Mouse (Mus musculus) layer of hippocampus, adult 18-20 months (tissue): Measurements from ENCODE around the gene Zfp367. TPM values are rescaled to one million over a fixed set of nuclear protein-coding genes. Genes with fewer than 3 reads are reported as not detected.
A peak's percentile ranks its signal among the peaks of the same experiment; 100 is the strongest.

Source experiments
- DNase-seq, 2 experiments: peaks; one replicate each; pipeline ENCODE4 v3.0.0; 2022; ENCODE audit warnings: low spot score in 2 of 2
- long read RNA-seq: library from polyadenylated mRNA; stranded (forward); transcript quantifications from one replicate; pipeline ENCODE4 v2.0.0, GENCODE M21; 2021
- total RNA-seq, 2 experiments: library from RNA; stranded (reverse); gene quantifications; 2 replicates each; pipeline ENCODE4 v1.2.3; 2021

Zfp367 gene
- 10 to 100 TPM; 13.8 to 17.4 TPM for total RNA-seq
- long read RNA-seq, transcript Zfp367-204 (5 exons, 641 nt), result minor isoform, 7 of 20 reads
- long read RNA-seq, transcript Zfp367-201 (5 exons, 3,532 nt), result major isoform, 10 of 20 reads
- long read RNA-seq, partial matches to known transcripts, result 0 of 20 reads
- long read RNA-seq, other reads (novel, unspliced or antisense), result 3 of 20 reads

DNA sequence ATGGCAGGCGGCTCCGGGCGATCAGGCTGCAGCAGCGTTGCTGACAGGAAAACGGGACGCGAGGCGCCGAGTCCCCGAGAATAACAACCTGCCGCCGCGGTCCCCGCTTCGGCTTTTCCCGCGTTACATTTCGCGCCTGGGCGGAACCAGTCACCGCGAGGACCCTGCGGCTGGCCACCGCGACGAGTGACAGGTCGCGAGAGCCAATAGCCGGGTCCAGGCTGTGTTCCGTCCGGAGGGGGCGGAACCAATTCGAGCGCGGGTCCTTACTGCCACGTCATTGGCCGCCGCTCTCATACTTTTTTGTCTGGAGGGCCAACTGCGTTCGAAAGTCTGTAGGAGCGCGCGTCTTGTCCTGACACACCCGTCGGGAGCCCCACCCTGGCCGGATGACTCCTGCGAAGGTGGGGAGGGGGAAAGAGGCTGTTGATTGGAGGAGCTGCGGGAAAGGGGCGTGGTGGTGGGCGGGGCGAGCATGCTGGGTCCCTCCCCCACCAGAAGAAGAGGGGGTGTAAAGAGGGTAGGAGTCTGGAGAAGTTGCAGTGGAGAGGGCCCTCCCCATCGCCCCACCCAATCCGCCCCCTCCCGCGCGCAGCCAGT lies at the start of gene Zfp367:
Zfp367 (minus strand) TSS at position 120 of the 600 bp plus-strand sequence.
- DNase-seq, result peak; percentile 94 to 97

DNA sequence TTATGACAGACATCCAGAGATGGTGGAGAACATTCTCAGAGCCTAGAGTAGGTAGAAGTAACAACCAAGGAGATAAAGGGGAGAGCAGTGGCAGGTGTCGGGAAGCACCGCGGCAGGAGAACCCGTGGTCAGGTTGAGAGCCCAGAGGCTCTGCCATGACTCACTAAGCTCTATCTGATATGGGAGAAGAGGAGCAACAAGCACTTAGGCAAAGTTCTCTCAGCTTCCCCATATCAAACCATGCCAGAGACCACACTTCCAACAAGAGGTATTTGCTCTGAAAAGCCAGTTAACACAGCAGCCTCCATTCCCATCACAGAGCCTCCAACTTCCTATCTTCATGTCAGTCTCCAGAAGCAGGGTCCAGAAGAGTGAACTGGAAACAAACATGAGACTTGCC lies 47.9 kb upstream of the Zfp367 start:
- no peak for DNase-seq

DNA sequence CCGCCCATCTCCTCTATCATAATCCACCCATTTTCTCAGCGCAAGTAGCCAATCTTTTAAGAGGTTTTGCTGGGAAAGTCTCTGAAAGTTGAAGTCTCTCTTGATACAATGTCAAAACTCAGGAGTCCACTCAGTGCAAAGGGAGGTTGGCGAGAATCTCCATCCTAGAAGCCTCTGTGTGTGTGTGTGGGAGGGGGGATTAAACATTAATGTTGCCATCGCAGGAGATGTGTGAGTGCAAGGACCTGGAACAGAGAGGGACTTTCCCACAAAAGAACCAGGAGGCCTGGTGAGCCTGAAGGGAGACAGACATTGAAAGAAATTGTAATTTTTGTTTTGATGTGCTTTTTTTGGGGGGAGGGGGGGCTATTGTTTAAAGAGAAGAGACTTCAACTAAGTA lies 45.3 kb upstream of the Zfp367 start:
- no peak for DNase-seq

DNA sequence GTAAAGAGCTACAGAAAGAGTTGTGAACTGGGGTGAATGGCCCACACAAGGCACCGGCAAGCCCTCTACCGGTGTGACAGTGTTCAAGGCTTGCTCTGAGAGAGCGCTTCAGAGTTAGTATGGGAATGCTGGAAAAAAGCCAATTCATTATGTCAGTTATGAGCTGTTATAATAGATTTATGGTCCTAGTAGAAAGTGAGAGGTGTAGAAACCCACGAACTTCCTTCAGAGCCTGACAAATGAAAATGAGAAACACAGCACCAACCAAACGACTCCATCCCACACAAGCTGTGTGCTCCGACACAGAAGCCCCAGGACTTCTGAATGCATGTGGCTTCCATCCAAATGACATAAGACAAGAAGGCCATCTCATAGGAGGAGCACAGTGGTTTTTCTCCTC lies 44.9 kb upstream of the Zfp367 start:
- DNase-seq, result no peak

DNA sequence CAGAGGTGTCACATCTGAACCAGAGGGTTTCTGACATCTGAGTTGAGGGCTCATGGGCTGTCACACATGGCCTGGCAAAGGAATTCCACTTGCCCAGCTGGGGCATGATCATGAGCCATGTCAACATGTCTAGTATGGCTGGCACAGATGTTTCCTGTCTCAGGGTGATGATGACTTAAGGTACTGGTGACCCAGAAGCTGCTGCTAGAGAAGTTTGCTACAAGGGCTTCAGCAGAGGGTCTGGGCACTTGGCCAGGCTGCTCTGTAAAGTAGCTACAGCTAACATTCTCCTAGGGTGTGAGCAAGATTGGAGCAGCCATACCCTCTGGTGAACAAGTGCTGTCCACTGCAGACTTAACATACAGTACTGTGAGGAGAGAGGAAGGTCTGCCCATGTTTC lies 34.1 kb upstream of the Zfp367 start:
- DNase-seq, result no peak

DNA sequence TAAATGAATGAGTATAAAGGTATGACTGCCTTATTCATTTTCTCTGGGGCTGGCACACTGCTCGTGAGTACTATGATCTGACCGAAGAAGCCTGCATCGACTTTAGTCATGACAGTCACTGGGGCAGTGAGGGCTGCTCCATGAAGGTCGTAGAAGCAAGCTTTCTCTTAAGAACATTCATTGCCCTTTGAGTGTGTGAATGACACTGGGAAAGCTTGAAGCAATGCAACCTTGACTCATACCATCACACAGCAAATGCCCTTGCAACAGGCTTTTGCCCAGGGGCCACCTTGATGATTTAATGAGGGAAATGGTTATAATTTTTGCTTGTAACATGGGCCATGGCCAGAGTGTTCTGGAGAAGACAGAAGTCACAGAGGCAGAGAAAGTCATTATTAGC lies 33.5 kb upstream of the Zfp367 start:
- no peak for DNase-seq

DNA sequence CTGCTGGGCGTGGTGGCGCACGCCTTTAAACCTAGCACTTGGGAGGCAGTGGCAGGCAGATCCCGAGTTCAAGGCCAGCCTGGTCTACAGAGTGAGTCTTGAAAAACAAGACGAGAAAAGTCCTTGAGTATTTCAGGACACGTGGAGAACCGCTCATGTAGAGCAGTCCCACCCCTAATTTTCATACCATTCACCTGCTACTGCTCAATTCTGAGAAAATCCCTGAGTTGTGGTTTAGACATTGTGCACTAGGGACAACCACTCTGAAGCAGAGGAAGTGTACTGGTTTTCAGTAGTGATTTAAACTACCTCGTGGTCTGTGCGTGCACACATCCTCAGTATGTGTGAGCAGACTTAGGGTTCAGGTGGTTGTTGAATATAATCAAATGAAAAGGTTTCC lies 32.6 kb upstream of the Zfp367 start:
- no peak for DNase-seq

DNA sequence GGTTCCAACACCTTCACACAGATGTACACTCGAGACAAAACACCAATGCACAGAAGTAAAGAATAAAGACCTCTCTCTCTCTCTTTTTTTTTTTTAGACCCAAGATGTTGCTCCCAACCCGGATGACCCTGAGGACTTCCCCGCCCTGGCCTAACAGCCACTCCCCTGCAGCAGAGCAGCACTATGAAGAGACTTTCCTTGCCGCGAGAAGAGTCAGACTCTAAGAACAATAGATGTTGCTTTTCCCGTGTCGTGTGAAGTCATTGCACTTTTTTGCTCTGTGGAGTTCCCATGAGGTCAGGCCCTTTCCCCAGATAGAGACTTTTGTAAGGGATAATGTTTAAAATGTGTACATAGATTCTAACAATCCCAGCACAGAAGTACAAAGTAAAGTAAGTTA lies 32.2 kb upstream of the Zfp367 start:
- DNase-seq, result no peak

DNA sequence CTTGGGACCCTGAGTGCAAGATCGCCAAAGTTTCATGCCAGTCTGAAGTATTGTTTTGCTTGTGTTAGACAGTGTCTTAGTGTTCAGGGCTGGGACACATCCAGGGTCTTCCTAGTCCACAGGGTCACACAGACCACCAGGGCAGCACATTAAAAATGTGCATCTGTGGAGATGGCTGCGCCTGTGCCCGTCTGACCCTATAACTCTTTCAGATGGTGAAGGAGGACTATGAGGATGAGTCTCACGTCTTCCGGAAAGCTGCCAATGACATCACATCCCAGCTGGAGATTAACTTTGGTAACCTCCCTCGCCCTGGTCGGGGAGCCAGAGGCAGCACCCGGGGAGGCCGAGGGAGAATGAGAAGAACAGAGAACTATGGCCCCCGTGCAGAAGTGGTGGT lies 31.4 kb upstream of the Zfp367 start:
- no peak for DNase-seq

DNA sequence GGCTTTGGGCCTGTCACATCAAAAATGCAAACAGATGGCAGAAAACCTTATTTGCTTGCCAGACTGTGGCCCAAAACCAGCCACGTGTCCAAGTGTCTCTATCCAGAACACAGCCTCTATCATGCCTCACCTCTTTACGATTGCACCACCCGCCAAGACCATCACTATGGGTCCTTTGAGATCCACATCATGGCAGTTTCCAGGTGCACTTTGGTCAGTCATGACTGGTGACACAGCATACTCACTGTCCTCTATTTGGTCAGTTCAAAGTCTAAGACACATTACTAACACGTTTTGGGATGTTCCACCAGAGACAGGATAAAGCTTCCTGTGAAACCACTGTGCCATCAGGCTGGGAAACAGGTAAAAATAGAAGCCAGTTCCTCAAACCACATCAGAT lies 30.6 kb upstream of the Zfp367 start:
- no peak for DNase-seq

DNA sequence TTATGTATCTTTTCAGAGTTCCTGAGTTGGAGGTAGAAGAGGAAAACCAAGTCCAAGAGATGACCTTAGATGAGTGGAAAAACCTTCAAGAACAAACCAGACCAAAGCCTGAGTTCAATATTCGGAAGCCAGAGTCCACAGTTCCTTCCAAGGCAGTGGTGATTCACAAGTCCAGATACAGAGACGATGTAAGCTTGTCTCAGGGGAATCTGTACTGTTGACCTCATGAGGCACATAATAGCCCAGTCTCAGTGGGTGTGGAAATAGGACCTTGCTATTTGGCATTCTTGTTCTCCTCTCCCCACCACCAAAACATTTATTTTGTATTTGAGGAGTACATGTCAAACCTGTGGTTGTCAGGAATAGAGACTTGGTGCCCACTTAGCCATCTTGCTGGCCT lies 29.1 kb upstream of the Zfp367 start:
- DNase-seq, result no peak

DNA sequence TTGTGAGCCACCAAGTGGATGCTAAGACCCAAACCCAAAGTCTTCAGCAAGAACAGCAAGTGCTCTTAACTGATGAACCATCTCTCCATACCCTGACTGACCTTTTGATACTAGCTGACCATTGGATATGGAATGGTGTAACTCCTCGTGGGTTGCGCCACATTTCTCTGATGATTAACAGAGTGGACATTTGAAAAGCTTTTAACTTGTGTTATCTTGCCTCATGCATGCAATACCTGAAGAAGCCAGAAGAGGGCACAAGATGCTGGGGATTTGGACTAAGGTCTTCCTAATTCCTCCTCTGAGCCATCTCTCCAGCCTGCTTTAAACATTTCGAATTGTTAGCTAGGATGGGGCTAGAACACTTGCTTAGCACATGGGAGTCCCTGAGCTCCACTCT lies 27.9 kb upstream of the Zfp367 start:
- peak in 1 of 2 experiments; percentile 65 for DNase-seq

DNA sequence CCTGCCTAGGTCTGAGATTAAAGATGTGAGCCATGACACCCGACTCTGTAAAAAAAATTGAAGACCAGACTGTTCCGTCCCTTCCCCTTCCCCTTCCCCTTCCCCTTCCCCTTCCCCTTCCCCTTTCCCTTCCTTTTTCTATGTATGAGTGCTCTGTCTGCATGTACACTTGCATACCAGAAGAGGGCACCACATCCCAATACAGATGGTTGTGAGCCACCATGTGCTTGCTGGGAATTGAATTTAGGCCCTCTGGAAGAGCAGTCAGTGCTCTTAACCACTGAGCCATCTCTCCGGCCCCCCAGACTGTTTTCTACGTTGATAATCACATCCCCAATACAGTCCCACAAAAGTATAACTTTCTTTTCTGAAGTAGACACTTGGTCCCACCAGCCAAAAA lies 27.3 kb upstream of the Zfp367 start:
- DNase-seq, result no peak

DNA sequence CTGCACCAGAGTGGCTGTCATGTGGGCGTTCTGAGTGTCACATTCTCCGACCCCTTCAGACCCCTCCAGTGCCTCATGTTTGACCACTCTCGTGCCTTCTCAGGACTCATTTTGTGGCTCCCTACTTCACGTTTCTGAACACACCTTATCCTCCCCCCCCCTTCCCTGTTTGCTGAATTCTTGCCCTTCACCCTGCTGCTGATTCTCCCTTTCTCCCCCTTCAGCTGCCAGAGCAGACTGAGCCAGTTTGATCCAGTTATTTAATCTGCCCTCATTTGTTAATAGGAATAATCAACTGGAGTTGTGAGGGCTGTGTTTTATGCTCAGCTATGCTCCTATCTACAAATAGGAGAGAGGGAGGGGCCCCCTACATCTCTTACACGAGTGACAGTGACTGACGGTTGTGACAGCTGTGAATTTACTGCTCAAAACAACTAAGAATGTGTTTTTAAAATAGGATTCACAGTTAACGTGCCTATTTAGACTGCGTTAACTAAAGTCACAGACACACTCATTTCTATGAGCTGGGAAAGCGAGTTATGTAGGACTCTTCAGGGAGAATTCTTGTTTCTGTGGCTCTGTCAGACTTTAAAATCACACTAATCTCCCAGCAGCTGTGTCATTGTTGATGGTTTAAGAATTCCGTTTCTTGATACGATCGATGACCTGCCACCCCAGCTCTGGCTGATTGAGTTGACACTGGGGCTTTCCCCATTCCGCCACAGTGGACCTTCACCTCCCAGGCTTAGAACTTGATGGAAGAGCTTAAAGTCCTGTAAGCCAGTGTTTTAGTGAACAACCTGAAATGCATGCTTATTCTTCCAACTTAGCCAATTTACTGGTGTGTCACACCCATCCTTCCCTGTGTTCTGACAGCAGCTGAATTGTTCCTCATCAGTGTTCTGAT lies 26.0 kb upstream of the Zfp367 start:
- DNase-seq, result no peak

DNA sequence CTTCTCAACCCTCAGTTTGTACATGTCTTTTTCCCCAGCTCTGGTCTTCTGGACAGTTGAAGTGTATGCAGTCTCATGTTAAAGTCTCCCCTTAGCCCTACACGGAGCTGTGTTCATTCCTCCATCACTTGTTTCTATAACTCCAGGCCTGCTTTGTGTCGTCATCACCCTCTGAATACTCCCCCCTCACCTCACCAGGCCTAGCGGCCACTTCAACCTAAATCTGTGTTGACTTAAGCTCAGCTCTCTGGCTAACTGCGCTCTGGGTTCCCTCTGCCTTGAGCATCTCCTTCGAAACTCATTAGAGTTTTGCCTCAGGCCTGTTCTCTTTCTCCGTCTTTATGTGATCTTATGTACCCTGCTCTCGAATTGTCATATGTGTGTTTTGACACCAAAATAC lies 25.0 kb upstream of the Zfp367 start:
- DNase-seq, result no peak

DNA sequence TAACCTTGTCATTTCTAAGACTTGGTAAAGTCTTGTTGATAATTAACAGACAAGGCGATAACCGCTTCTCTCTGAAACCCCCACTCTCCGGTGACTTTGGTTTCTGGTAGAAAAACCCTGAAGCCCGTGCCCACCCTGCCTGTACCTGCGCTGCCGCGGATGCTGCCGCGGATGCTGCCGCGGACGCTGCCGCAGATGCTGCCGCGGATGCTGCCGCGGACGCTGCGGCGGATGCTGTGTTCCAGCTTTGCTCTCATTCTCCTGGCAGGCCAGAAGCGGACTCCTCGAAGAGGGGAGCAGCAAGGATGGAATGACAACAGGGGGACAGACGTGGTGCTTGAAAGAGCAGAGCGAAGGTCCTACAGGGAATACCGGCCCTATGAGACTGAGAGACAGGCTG lies 16.7 kb upstream of the Zfp367 start:
- DNase-seq, result no peak

DNA sequence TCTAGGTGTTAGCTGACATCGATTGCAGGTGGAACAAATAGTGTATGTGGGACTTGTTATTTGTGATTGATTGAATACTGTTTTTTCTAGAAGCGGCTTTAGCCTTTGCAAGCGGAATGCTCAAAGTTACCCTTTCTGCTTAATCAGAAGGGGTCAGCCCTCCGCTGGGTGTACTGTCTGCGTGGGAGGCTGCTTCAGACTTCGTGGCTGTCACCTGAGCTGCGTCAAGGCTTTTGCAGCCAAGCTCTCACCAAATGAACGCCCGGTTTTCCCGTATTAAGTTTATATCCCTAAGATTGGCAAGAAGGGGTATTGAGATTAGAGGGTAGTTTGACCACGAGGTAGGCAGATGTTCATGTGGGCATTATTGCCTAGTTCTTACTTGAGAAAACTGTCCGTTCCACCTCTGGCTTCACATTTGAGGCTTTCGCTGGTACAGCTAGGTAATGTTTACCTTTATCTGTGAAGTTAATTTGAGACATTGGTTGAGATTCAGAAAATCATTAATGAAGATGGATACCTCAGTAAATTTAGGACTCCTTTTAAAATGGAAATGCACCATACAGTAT lies 10.2 kb upstream of the Zfp367 start:
- peak in 1 of 2 experiments; percentile 11 for DNase-seq

DNA sequence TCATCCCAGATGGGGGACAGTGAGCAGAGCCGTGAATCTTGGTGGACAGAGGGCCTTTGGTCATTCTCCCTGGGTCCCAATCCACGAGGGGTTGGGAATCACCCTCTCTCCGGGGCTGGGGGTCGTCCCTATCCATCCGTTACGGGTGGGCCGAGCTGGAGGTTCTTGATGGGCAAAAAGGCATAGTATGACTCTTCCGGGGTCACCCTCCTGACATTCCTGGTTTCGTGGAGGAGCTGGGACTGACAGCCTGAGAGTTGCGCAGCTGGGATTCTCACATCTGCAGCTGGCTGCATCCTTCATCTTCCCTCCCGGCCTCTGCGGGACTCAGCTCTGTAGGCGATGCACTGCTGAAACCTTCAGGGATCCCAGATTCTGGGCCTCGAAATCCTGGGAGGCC lies 9.6 kb upstream of the Zfp367 start:
- DNase-seq, result peak in 1 of 2 experiments; percentile 21

DNA sequence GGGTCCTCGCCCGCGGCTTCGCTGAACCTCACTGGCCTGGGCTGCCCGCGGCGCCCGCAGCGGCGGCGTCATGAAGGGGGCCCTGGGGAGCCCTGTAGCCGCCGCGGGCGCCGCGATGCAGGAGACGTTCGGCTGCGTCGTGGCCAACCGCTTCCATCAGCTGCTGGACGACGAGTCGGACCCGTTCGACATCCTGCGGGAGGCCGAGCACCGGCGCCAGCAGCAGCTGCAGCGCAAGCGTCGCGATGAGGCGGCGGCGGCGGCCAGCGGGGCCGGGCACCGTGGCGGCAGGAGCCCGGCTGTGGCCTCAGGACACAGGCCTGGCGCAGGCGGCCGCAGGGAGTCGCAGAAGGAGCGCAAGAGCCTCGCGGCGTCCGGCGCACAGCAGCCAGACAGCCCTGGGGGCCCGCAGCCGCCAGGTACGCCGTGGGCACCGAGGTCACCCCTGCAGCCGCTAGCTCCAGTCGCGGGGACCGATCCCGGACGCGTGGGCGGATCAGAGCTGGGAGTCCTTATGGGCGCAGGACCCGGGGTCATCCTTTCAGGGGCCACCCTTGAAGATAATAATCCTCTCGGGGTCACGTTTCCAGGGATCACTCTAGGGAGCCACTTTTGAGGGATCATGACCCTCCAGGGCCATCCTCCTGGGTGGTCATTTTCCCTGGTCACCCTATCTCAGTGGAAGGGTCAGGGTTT lies 9.1 kb upstream of the Zfp367 start:
- DNase-seq, result no peak

DNA sequence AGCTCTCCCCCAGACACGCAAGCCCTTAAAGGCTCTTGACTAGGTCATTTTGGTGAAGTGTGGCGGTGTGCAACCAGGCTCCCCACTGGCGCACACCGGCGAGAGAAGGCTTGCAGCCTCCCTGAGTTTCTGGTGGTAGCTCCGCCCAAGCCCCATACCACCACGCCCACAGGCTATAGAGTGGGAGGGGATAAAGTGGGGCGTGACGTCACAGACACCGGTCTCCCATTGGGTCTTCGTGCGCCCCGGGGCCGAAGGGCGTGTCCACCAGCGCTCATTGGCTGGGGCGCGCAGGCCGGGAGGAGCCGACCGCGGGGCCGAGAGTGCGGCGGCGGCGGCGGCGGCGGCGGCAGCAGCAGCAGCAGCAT lies 8.5 kb upstream of the Zfp367 start, which contains the start of gene Habp4:
Habp4 (plus strand) TSS at position 277 of the 368 bp plus-strand sequence.
- peak; percentile 98 to 99 for DNase-seq

DNA sequence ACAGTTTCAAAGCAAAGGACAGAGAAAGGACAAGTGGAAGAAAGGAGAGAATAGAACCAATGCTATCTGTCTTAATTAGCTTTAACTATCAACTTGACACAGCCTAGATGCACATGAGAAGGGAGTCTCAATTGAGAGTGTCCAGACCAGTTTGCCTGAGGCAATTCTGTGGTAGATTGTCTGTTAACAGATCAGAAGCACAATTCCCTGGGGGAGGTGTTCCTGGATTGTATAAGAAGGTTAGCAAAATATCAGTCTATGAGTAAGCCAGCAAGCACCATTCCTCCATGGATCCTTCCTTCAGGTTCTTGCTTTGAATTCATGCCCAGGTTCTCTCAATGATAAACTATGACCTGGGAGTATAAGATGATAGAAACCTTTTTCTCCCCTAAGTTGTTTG lies 4.0 kb upstream of the Zfp367 start:
- DNase-seq, result no peak
